Mouse (Mus musculus) bone marrow macrophage, adult 2 months (primary cell): ENCODE data around the gene Sema3f.

Experiments used
- CTCF ChIP-seq: IDR thresholded peaks from 2 replicates; pipeline ENCODE4 v1.5.1; 2012; ENCODE audit warnings: low read depth, mild to moderate bottlenecking, low read length, moderate library complexity
- POLR2A ChIP-seq: IDR thresholded peaks from 2 replicates; pipeline ENCODE4 v1.6.1; 2012; ENCODE audit warnings: mild to moderate bottlenecking, low read depth, low read length, borderline replicate concordance

- TF ChIP-seq CTCF = no peak
- TF ChIP-seq POLR2A = no peak
These were observed 21.3 kb downstream of the Sema3f start for GRCm38 (mm10) chr9:107688939-107689338.
